Mouse (Mus musculus): Measurements from ENCODE around the gene Wdr54.
A peak's percentile ranks its signal among the peaks of the same experiment; 100 is the strongest.

Gene Wdr54

DNA sequence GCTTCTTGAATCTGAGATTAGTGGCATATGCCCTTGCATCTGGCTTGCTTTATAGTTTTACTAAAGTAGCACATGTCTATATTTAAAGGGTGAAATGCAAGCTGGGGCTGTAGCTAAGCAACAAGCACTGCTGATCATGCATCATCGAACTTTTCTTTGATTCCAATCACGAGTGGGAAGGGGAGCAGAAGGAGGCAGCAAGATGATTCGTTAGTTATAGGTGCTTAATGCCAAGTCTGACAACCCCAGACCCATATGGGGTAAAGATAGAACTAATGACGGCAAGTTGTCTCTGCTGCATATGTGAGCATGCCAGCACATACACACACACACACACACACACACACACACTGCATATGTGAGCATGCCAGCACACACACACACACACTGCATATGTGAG lies 52.0 kb downstream of the Wdr54 start:
- no peak for DNase-seq (ENCODE audit: low spot score in 2 of 2)

DNA sequence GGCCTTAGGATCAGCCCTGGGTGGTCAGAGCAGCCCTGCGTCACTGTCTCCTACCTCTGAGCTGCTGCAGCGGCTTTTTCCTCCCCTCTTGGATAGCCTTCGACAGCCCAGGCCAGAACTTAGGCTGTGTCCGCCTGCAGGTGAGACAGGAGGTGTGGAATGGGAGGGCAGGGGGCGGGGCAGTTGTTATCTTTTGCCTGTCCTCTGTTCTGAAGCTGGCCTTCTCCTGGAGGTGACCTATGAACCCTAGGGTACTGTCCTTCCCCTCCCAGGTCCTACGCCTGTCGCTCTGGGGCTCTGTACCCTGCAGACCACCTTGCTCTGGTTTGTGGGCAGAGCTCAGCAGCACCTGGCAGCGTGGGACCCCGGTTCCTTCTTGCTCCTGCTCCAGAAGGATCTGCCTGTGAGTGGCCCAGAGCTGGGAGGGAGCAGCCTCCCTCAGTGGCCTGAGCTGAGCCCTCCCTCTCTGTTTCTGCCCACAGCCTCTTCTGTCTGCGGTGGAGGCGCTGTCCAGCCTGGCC lies 53.0 kb downstream of the Wdr54 start:
- no peak for DNase-seq (ENCODE audit: low spot score in 2 of 2)

DNA sequence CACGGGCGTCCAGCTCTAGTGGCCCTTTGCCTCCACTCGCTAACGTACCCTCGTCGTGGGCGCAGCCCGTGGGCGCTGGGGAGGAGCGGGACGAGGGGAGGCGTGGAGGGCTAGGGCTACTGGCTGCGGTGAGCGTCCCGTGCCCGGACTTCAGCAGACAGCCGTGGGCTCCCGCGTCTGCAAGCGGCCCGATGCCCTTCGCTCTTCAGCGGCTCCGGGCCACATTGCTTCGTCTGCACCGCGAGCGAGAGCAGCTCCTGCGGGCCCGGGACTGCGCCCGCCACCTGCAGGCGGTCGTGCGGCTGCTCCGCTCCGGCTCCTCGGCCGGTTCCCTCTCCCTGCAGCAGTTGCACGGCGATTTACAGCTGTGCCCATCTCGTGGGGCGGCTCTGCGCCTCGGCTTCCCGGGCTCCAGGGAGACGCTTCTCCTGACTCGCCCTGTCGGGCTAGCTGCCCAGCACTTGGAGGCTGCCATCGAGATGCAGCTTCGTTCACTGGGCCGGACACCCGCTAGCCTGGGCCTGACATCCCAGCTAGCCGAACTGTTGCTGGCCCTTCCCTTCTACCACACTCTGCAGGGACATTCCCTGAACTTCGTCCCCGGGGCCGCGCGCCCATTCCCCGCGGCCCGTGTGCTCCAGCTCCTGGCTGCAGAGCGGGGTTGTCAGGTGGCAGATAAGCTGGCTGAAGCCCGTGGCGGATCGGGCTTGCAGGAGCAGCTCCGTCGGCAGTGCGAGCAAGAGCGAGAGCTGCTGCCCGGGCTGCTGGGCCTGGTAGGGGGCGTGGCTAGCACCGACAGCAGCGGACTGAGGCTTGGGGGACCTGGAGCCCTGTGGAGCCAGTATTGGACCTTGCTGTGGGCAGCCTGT lies 54.3 kb downstream of the Wdr54 start:
- peak; percentile 81 to 85 for DNase-seq (ENCODE audit: low spot score in 2 of 2)

DNA sequence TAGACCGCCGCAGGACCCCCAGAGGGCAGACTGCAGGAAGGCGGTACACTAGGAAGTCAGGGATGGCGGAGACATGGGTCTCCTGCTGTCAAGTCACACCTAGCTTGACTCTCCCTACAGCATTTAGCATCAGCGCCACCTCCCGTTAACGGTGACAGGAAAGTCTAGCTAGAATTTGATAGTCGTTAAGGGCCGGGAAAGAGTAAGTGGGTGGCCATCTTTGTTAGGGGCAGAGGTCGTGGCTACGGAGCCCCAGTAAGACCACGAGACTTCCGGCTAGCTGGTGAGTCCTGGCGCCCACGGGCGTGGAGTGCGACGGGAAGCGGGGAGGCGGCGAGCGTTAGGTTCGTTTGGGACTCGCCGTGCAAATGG lies 54.9 kb downstream of the Wdr54 start, which contains the start of the genes Ccdc142 and Gm42688:
Gene Ccdc142, plus strand, starts transcription at position 286 of the 372 bp plus-strand sequence.
Gene Gm42688, plus strand, starts transcription at position 302 of the 372 bp plus-strand sequence.
- peak in 1 of 2 experiments; percentile 93 for DNase-seq (ENCODE audit: low spot score in 2 of 2)
